Mouse (Mus musculus) bone marrow macrophage, adult 2 months (primary cell): ENCODE measurements around the gene Fgfr2.

Experiments used
- CTCF ChIP-seq: IDR thresholded peaks from 2 replicates; pipeline ENCODE4 v1.5.1; 2012; ENCODE audit warnings: low read depth, mild to moderate bottlenecking, low read length, moderate library complexity
- POLR2A ChIP-seq: IDR thresholded peaks from 2 replicates; pipeline ENCODE4 v1.6.1; 2012; ENCODE audit warnings: mild to moderate bottlenecking, low read depth, low read length, borderline replicate concordance

DNA sequence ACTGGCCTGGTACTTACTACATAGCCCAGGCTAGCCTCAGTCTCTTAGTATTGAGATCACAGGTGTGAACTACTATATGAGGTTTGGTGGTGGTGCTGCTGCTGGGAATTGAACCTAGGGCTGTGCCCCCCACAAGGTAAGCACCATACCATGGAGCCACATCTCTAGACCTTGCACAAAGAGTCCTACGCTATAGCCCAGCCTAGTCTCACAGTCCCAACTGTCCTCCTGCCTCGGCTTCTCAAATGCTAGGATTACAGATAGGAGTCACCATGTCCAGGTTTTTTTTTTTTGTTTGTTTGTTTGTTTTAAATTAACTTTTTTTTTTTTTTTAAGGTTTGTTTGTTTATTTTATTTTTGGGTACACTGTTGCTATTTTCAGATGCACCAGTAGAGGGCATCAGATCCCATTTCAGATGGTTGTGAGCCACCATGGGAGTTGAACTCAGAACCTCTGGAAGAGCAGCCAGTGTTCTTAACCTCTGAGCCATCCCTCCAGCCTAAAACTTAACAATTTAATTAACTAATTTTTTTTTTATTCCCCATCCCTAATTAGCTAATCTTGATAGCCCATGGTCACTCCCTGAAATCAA is 2388.9 kb downstream of the Fgfr2 start:
- no peak for TF ChIP-seq POLR2A
- TF ChIP-seq CTCF = peak; percentile 26; the same call in 1 of the 2 replicates
